Mouse (Mus musculus) stomach, postnatal 0 days (tissue): ENCODE measurements around the gene Rpl28. TPM values are rescaled to one million over a fixed set of nuclear protein-coding genes. Genes with fewer than 3 reads are reported as not detected.

Source experiments
- ATAC-seq: fragments of 200-750 bp; cut with Nextera tagmentation; 2 replicates; pipeline ENCODE4 v1.8.0; 2017; ENCODE audit not compliant: low FRiP score, low TSS enrichment
- DNase-seq: peaks from one replicate; pipeline ENCODE4 v3.0.0-alpha.2; 2016; ENCODE audit warnings: low spot score
- H3K27ac ChIP-seq: fragments of 300-500 bp; sonication (generic); replicated peaks from 2 replicates; pipeline ENCODE4 v1.5.1; 2014; ENCODE audit warnings: mild to moderate bottlenecking, control low read depth
- H3K27me3 ChIP-seq: fragments of 300-500 bp; sonication (generic); 2 replicates; pipeline ENCODE4 v1.6.1; 2014; ENCODE audit warnings: low read length; ENCODE audit not compliant: control insufficient read depth, insufficient read depth
- H3K36me3 ChIP-seq: fragments of 300-500 bp; sonication (generic); 2 replicates; pipeline ENCODE4 v1.6.1; 2014; ENCODE audit warnings: low read length, mixed read lengths; ENCODE audit not compliant: control insufficient read depth, insufficient read depth
- H3K4me1 ChIP-seq: fragments of 300-500 bp; sonication (generic); replicated peaks from 2 replicates; pipeline ENCODE4 v1.6.1; 2014; ENCODE audit warnings: antibody characterized with exemption; ENCODE audit not compliant: control insufficient read depth, insufficient read depth
- H3K4me2 ChIP-seq: fragments of 300-500 bp; sonication (generic); replicated peaks from 2 replicates; pipeline ENCODE4 v1.6.1; 2014; ENCODE audit warnings: low read depth, mild to moderate bottlenecking, control low read depth, moderate library complexity
- H3K4me3 ChIP-seq: fragments of 300-500 bp; sonication (generic); 2 replicates; pipeline ENCODE4 v1.5.1; 2014; ENCODE audit warnings: low read depth, low read length, control low read depth
- H3K9ac ChIP-seq: fragments of 300-500 bp; sonication (generic); 2 replicates; pipeline ENCODE4 v1.6.1; 2014; ENCODE audit warnings: mild to moderate bottlenecking, low read length, control low read depth, mixed read lengths
- H3K9me3 ChIP-seq: fragments of 300-500 bp; sonication (generic); 2 replicates; pipeline ENCODE4 v1.6.1; 2016; ENCODE audit warnings: low read length; ENCODE audit not compliant: control insufficient read depth
- CTCF ChIP-seq: IDR thresholded peaks from 2 replicates; pipeline ENCODE4 v1.5.1; 2016; ENCODE audit warnings: antibody characterized with exemption, low read depth, mild to moderate bottlenecking, moderate library complexity
- EP300 ChIP-seq: optimal IDR thresholded peaks from 2 replicates; pipeline ENCODE3; 2016; ENCODE audit warnings: antibody characterized with exemption
- whole genome bisulfite sequencing: fragments of 180-500 bp; shearing (Covaris S2); extraction: QIAGEN DNeasy Blood & Tissue Kit; methylation state at CpG from one replicate; pipeline ENCODE4 v1.1.7; 2014; 5-methylcytosine and 5-hydroxymethylcytosine counted together
- polyA plus RNA-seq: library from polyadenylated mRNA; unstranded; fragments of >200 nt; fragmentation: Nextera tagmentation; extraction: Ambion mirVana; gene quantifications from 2 replicates; pipeline ENCODE4 v1.2.1, GENCODE M21; 2015

Gene Rpl28
- polyA plus RNA-seq = 322 and 359 TPM in 2 replicates

DNA sequence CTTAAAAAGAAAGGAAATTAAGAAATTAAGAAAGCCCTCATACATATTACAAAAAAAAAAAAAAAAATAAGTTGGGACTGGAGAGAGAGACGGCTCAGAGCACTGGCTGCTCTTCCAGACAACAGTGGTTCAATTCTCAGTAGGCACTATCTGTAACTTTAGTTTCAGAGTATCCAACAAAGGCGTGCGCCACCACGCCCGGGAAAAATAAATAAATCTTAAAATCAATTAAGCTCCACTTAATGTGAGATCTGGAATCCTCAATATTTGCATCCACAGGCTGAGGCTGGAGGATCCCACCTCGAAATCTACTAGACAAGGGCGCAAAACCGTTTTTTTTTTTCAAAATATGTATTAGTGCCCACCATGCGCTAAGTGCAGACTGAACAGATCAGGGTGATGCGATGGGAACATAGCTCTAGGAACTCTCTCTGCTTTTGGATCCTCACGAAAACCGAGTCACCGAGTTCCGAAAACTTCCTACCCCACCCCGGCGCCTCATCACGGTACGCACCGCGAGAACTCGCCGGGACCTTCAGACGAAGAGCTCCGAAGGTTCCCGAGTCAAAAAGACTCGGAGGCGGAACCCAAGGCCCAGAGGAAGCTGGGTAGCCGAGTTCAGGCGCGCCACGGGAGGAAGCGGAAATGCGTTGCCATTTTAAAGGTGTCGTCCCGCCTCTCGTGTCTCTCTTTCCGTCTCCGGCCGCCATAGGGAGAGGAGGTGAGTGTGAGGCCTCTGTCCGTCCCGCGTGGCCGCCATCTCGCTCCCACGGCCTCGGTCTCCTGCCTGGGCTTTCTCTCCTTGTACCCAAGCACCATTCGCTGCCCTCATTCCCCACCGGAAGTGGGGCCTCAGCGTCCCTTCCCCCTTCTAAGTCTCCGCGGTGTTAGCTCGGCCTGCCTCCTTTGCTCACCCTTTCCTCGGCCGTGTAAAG lies at the start of gene Rpl28:
Gene Rpl28, plus strand, starts transcription at position 597 of the 935 bp plus-strand sequence.
- WGBS = under 1% methylated on average over 52 of the region's 54 CpGs
- Histone ChIP-seq H3K27ac (peak within 1 kb of the TSS; percentile 96), H3K4me2 (peak within 1 kb of the TSS; percentile 66), H3K27me3 (no peaks in the 10 kb centered on the region), H3K4me3 (peak within 1 kb of the TSS; percentile 86), H3K4me1 (peaks cover 4% of the 10 kb centered on the region; the same call in 1 of the 2 replicates), H3K36me3 (peaks cover 8% of the 10 kb centered on the region; the same call in 1 of the 2 replicates), H3K9ac (peak within 1 kb of the TSS; percentile 97), H3K9me3 (no peaks in the 10 kb centered on the region)
- peak; percentile 96 for DNase-seq
- peak; percentile 91 for ATAC-seq
- TF ChIP-seq EP300 (no peak), CTCF (no peak)

DNA sequence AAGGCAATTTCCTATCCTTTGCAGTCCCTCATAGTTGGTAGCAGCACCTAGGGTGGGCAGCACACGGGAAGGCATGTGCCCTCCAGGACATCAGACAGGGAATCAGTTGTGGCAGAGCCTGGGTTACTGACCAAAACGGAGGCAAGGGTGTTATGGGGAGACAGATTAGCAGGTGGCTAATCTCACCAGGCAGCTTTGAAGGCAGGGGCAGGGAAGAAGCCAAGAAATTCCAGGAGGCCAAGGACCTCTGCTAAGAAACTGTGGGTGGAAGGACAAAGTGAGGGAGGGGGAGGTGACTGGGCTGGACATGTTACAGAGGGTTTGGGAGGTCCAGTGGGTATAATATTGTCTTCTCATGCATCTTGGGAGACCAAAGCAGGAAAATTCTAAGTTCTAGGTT lies 49.3 kb upstream of the Rpl28 start:
- Histone ChIP-seq H3K4me3 (no peak overlapping the region), H3K27ac (no peak overlapping the region), H3K4me1 (0 out of 2 replicates have a peak, but pooled peaks cover 2% of the 10 kb centered on the region), H3K9me3 (no peaks in the 10 kb centered on the region), H3K9ac (no peak overlapping the region), H3K4me2 (no peak overlapping the region), H3K27me3 (no peaks in the 10 kb centered on the region), H3K36me3 (peaks cover 11% of the 10 kb centered on the region; the same call in 1 of the 2 replicates)
- WGBS = 44% methylated on average over 2 of the region's 2 CpGs
- ATAC-seq = no peak
- DNase-seq = no peak
- TF ChIP-seq CTCF (no peak), EP300 (no peak)

GRCm38 (mm10) chr7:4744886-4745285 lies 47.8 kb upstream of the Rpl28 start:
- H3K27ac ChIP-seq = no peak overlapping the region
- H3K27me3 ChIP-seq = no peaks in the 10 kb centered on the region
- H3K4me1 ChIP-seq = 0 out of 2 replicates have a peak, but pooled peaks cover 2% of the 10 kb centered on the region
- no peaks in the 10 kb centered on the region for H3K9me3 ChIP-seq
- WGBS = 98% methylated on average over 5 of the region's 6 CpGs
- H3K4me3 ChIP-seq = no peak overlapping the region
- ATAC-seq = no peak
- no peak overlapping the region for H3K9ac ChIP-seq
- no peak for DNase-seq
- peaks cover 11% of the 10 kb centered on the region; the same call in 1 of the 2 replicates for H3K36me3 ChIP-seq
- H3K4me2 ChIP-seq = no peak overlapping the region
- TF ChIP-seq EP300 (no peak), CTCF (no peak)

- no peaks in the 10 kb centered on the region for H3K27me3 ChIP-seq
- H3K9me3 ChIP-seq = no peaks in the 10 kb centered on the region
- H3K9ac ChIP-seq = no peak overlapping the region
- peaks cover 11% of the 10 kb centered on the region; the same call in 1 of the 2 replicates for H3K36me3 ChIP-seq
- TF ChIP-seq CTCF (no peak), EP300 (no peak)
- H3K4me1 ChIP-seq = no peaks in the 10 kb centered on the region
- 86% methylated on average over 22 of the region's 22 CpGs for WGBS
- H3K27ac ChIP-seq = no peak overlapping the region
- no peak for ATAC-seq
- no peak overlapping the region for H3K4me2 ChIP-seq
- no peak for DNase-seq
- H3K4me3 ChIP-seq = no peak overlapping the region
Observed at GRCm38 (mm10) chr7:4746326-4746980, 46.2 kb upstream of the Rpl28 start.

DNA sequence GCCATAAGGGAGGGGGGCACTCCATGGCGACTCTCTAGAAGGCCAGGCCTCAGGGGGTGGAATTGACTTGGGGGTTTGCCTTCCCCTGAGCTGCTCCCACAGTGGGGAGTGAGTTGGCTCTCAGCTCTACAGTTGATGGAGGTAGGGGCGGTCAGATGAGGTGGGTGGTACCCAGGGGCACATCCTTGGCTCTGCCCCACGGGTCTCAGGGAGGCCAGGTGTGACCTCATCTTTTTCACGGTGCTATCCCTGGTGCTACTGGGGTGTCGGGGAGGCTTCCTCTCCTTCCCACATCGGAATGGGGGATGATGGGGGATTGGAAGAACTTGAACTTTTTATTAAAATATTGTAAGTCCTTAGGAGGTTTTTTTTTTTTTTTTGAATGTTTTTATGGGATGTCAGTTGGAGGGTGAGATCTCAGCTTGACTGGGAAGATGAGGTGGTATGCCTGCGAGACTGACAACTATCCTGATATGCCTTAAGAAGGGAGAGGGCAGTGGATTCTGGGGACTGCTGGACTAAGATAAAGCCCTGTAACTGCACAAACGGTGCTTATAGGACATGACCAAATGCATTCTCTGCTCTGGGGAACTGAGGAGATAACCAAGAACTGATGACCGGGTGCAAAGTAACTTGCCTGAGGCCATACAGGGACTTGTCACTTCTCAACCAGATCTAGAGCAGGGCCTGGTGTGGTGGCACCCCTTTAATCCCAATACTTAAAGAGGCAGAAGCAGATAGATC lies 45.3 kb upstream of the Rpl28 start:
- ATAC-seq (no peak; the same call in 1 of the 2 replicates), DNase-seq (no peak)
- Histone ChIP-seq H3K27ac (no peak overlapping the region), H3K4me1 (peaks cover 5% of the 10 kb centered on the region), H3K4me3 (no peak overlapping the region), H3K9me3 (no peaks in the 10 kb centered on the region), H3K27me3 (no peaks in the 10 kb centered on the region), H3K36me3 (peaks cover 11% of the 10 kb centered on the region; the same call in 1 of the 2 replicates), H3K4me2 (no peak overlapping the region), H3K9ac (no peak overlapping the region)
- TF ChIP-seq EP300 = no peak
- no peak for TF ChIP-seq CTCF
- WGBS = 64% methylated on average over 9 of the region's 9 CpGs
